Mouse (Mus musculus): ENCODE data around the gene Olfr1132. TPM values are rescaled to one million over a fixed set of nuclear protein-coding genes. Genes with fewer than 3 reads are reported as not detected.

Olfr1132 gene
- total and polyA plus RNA-seq, 3 experiments: 0.05 TPM; not detected in 2

Other genes starting within 250 kb of the Olfr1132 start
Only the 20 nearest of the 25 such genes appear.
- gene Olfr1126, start 183.6 kb downstream of the Olfr1132 start, total RNA-seq (2014; fragmentation: Nextera tagmentation): not detected in 2 replicates
- 0.27 TPM in 1 of 2 replicates, not detected in the other for gene Olfr1126, start 183.6 kb downstream of the Olfr1132 start, total RNA-seq (2017)
- gene Olfr1126, start 183.6 kb downstream of the Olfr1132 start, polyA plus RNA-seq (2012): not detected in 2 replicates
- not detected in 2 replicates for gene Pramel7, start 140.4 kb downstream of the Olfr1132 start, total RNA-seq (2014; fragmentation: Nextera tagmentation)
- 0.12 TPM in 1 of 2 replicates, not detected in the other for gene Pramel7, start 140.4 kb downstream of the Olfr1132 start, total RNA-seq (2017)
- gene Pramel7, start 140.4 kb downstream of the Olfr1132 start, polyA plus RNA-seq (2012): not detected in 2 replicates
- not detected in 2 replicates for gene Pramel6, start 131.0 kb downstream of the Olfr1132 start, total RNA-seq (2014; fragmentation: Nextera tagmentation)
- 0.44 TPM in 1 of 2 replicates, not detected in the other for gene Pramel6, start 131.0 kb downstream of the Olfr1132 start, total RNA-seq (2017)
- gene Pramel6, start 131.0 kb downstream of the Olfr1132 start, polyA plus RNA-seq (2012): not detected in 2 replicates
- not detected in 2 replicates for gene Olfr153, start 105.7 kb downstream of the Olfr1132 start, total RNA-seq (2014; fragmentation: Nextera tagmentation)
- gene Olfr153, start 105.7 kb downstream of the Olfr1132 start, total RNA-seq (2017): 0.11 TPM in 1 of 2 replicates, not detected in the other
- gene Olfr153, start 105.7 kb downstream of the Olfr1132 start, polyA plus RNA-seq (2012): not detected in 2 replicates
- not detected in 2 replicates for gene Olfr1128, start 92.0 kb downstream of the Olfr1132 start, total RNA-seq (2014; fragmentation: Nextera tagmentation)
- gene Olfr1128, start 92.0 kb downstream of the Olfr1132 start, total RNA-seq (2017): not detected in 2 replicates
- not detected in 2 replicates for gene Olfr1128, start 92.0 kb downstream of the Olfr1132 start, polyA plus RNA-seq (2012)
- gene Olfr1129, start 63.6 kb downstream of the Olfr1132 start, total RNA-seq (2014; fragmentation: Nextera tagmentation): not detected in 2 replicates
- 0.06 and 0.49 TPM in 2 replicates for gene Olfr1129, start 63.6 kb downstream of the Olfr1132 start, total RNA-seq (2017)
- not detected in 2 replicates for gene Olfr1129, start 63.6 kb downstream of the Olfr1132 start, polyA plus RNA-seq (2012)
- not detected in 2 replicates for gene Olfr1130, start 31.3 kb downstream of the Olfr1132 start, total RNA-seq (2014; fragmentation: Nextera tagmentation)
- 0.11 and 0.12 TPM in 2 replicates for gene Olfr1130, start 31.3 kb downstream of the Olfr1132 start, total RNA-seq (2017)
- not detected in 2 replicates for gene Olfr1130, start 31.3 kb downstream of the Olfr1132 start, polyA plus RNA-seq (2012)
- gene Olfr1131, start 10.4 kb downstream of the Olfr1132 start, total RNA-seq (2014; fragmentation: Nextera tagmentation): not detected in 2 replicates
- 0.22 TPM in 1 of 2 replicates, not detected in the other for gene Olfr1131, start 10.4 kb downstream of the Olfr1132 start, total RNA-seq (2017)
- not detected in 2 replicates for gene Olfr1131, start 10.4 kb downstream of the Olfr1132 start, polyA plus RNA-seq (2012)
- gene Olfr1133, start 9.8 kb upstream of the Olfr1132 start, total RNA-seq (2014; fragmentation: Nextera tagmentation): not detected in 2 replicates
- gene Olfr1133, start 9.8 kb upstream of the Olfr1132 start, total RNA-seq (2017): not detected in 2 replicates
- gene Olfr1133, start 9.8 kb upstream of the Olfr1132 start, polyA plus RNA-seq (2012): not detected in 2 replicates
- gene Olfr1134, start 20.9 kb upstream of the Olfr1132 start, total RNA-seq (2014; fragmentation: Nextera tagmentation): not detected in 2 replicates
- not detected in 2 replicates for gene Olfr1134, start 20.9 kb upstream of the Olfr1132 start, total RNA-seq (2017)
- not detected in 2 replicates for gene Olfr1134, start 20.9 kb upstream of the Olfr1132 start, polyA plus RNA-seq (2012)
- gene Olfr1135, start 36.1 kb upstream of the Olfr1132 start, total RNA-seq (2014; fragmentation: Nextera tagmentation): not detected in 2 replicates
- 0.05 TPM in 1 of 2 replicates, not detected in the other for gene Olfr1135, start 36.1 kb upstream of the Olfr1132 start, total RNA-seq (2017)
- gene Olfr1135, start 36.1 kb upstream of the Olfr1132 start, polyA plus RNA-seq (2012): not detected in 2 replicates
- gene Olfr1136, start 56.4 kb upstream of the Olfr1132 start, total RNA-seq (2014; fragmentation: Nextera tagmentation): not detected in 2 replicates
- gene Olfr1136, start 56.4 kb upstream of the Olfr1132 start, total RNA-seq (2017): 0.17 TPM in 1 of 2 replicates, not detected in the other
- not detected in 2 replicates for gene Olfr1136, start 56.4 kb upstream of the Olfr1132 start, polyA plus RNA-seq (2012)
- gene Olfr1137, start 75.6 kb upstream of the Olfr1132 start, total RNA-seq (2014; fragmentation: Nextera tagmentation): not detected in 2 replicates
- 0.11 and 0.29 TPM in 2 replicates for gene Olfr1137, start 75.6 kb upstream of the Olfr1132 start, total RNA-seq (2017)
- gene Olfr1137, start 75.6 kb upstream of the Olfr1132 start, polyA plus RNA-seq (2012): not detected in 2 replicates
- not detected in 2 replicates for gene Olfr1138, start 102.4 kb upstream of the Olfr1132 start, total RNA-seq (2014; fragmentation: Nextera tagmentation)
- 0.33 TPM in 1 of 2 replicates, not detected in the other for gene Olfr1138, start 102.4 kb upstream of the Olfr1132 start, total RNA-seq (2017)
- not detected in 2 replicates for gene Olfr1138, start 102.4 kb upstream of the Olfr1132 start, polyA plus RNA-seq (2012)
- not detected in 2 replicates for gene Olfr1140, start 106.2 kb upstream of the Olfr1132 start, total RNA-seq (2014; fragmentation: Nextera tagmentation)
- 0.16 TPM in 1 of 2 replicates, not detected in the other for gene Olfr1140, start 106.2 kb upstream of the Olfr1132 start, total RNA-seq (2017)
- not detected in 2 replicates for gene Olfr1140, start 106.2 kb upstream of the Olfr1132 start, polyA plus RNA-seq (2012)
- not detected in 2 replicates for gene Olfr1141, start 116.5 kb upstream of the Olfr1132 start, total RNA-seq (2014; fragmentation: Nextera tagmentation)
- 0.17 TPM in 1 of 2 replicates, not detected in the other for gene Olfr1141, start 116.5 kb upstream of the Olfr1132 start, total RNA-seq (2017)
- not detected in 2 replicates for gene Olfr1141, start 116.5 kb upstream of the Olfr1132 start, polyA plus RNA-seq (2012)
- gene Olfr152, start 141.9 kb upstream of the Olfr1132 start, total RNA-seq (2014; fragmentation: Nextera tagmentation): not detected in 2 replicates
- 0.16 TPM in 1 of 2 replicates, not detected in the other for gene Olfr152, start 141.9 kb upstream of the Olfr1132 start, total RNA-seq (2017)
- gene Olfr152, start 141.9 kb upstream of the Olfr1132 start, polyA plus RNA-seq (2012): not detected in 2 replicates
- gene Olfr1143, start 163.1 kb upstream of the Olfr1132 start, total RNA-seq (2014; fragmentation: Nextera tagmentation): not detected in 2 replicates
- 0.05 and 0.29 TPM in 2 replicates for gene Olfr1143, start 163.1 kb upstream of the Olfr1132 start, total RNA-seq (2017)
- gene Olfr1143, start 163.1 kb upstream of the Olfr1132 start, polyA plus RNA-seq (2012): not detected in 2 replicates
- not detected in 2 replicates for gene Olfr1145, start 172.3 kb upstream of the Olfr1132 start, total RNA-seq (2014; fragmentation: Nextera tagmentation)
- not detected in 2 replicates for gene Olfr1145, start 172.3 kb upstream of the Olfr1132 start, total RNA-seq (2017)
- gene Olfr1145, start 172.3 kb upstream of the Olfr1132 start, polyA plus RNA-seq (2012): not detected in 2 replicates
- not detected in 2 replicates for gene Olfr1148, start 193.0 kb upstream of the Olfr1132 start, total RNA-seq (2014; fragmentation: Nextera tagmentation)
- 0.11 TPM in 1 of 2 replicates, not detected in the other for gene Olfr1148, start 193.0 kb upstream of the Olfr1132 start, total RNA-seq (2017)
- not detected in 2 replicates for gene Olfr1148, start 193.0 kb upstream of the Olfr1132 start, polyA plus RNA-seq (2012)